ENCODE assay signal across 8 mouse cellular contexts in the genomic region with DNA sequence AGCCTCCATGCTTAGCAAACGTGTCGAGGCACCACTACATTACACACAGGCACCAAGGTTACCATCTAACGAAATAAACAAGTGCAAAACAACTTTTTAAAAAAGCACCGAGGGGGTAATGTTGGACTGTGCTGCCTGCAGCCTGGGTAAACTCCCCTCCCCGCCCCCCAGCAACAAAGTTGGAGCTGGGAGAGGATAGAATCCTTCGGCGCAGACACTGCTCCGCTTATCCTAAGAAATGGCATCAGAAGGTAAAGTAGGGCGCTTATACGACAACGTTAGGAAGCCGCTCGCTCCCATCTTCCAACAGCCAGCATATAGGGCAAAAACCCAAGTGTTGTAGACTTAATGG. TPM values are rescaled to one million over a fixed set of nuclear protein-coding genes. Genes with fewer than 3 reads are reported as not detected.
DNase-seq lines count a peak whose midpoint lies in the region; ATAC-seq lines count a peak whose summit lies in the region.

No protein-coding gene starts in this region.

- DNase-seq in heart, embryonic 10.5 days (ENCODE audit: low spot score): no peak
- no peak for DNase-seq in heart, adult 11 months
- peak; percentile 58 for DNase-seq in CD4-positive helper T cell, adult 2 months (ENCODE audit: low read depth, low spot score)
- no peak for DNase-seq in embryonic facial prominence, embryonic 11.5 days (ENCODE audit: low spot score)
- DNase-seq in midbrain, embryonic 10.5 days (ENCODE audit: low spot score): no peak
- no peak for DNase-seq in MN1 (ENCODE audit: low spot score)
- DNase-seq in left cerebral cortex, adult 8-10 months (ENCODE audit: low spot score in 2 of 2): no peak

- H3K27ac ChIP-seq in heart, embryonic 10.5 days: peak overlapping the region; percentile 99
- no peak overlapping the region for H3K27ac ChIP-seq in embryonic facial prominence, embryonic 11.5 days (replicated peaks; ENCODE audit: low read depth, low read length)
- H3K27ac ChIP-seq in hindbrain, embryonic 16.5 days (ENCODE audit: low read depth, low read length): peak overlapping the region; percentile 94
- H3K27ac ChIP-seq in midbrain, embryonic 10.5 days (replicated peaks): peak overlapping the region; percentile 97

- no peaks in the 10 kb centered on the region for H3K9me3 ChIP-seq in heart, embryonic 10.5 days
- H3K9me3 ChIP-seq in embryonic facial prominence, embryonic 11.5 days (replicated peaks; ENCODE audit: control insufficient read depth, low read length): no peaks in the 10 kb centered on the region
- no peaks in the 10 kb centered on the region for H3K9me3 ChIP-seq in hindbrain, embryonic 16.5 days (ENCODE audit: control insufficient read depth, low read length)
- H3K9me3 ChIP-seq in midbrain, embryonic 10.5 days (replicated peaks): no peaks in the 10 kb centered on the region

- peaks cover 23% of the 10 kb centered on the region; the same call in 1 of the 2 replicates for H3K4me1 ChIP-seq in heart, embryonic 10.5 days
- no peaks in the 10 kb centered on the region for H3K4me1 ChIP-seq in embryonic facial prominence, embryonic 11.5 days (ENCODE audit: control insufficient read depth, insufficient read depth, low read length)
- peaks cover 28% of the 10 kb centered on the region for H3K4me1 ChIP-seq in hindbrain, embryonic 16.5 days (ENCODE audit: control insufficient read depth, insufficient read depth, low read depth, low read length)
- H3K4me1 ChIP-seq in midbrain, embryonic 10.5 days: peaks cover 22% of the 10 kb centered on the region

- peak overlapping the region; percentile 99 for H3K4me3 ChIP-seq in heart, embryonic 10.5 days
- H3K4me3 ChIP-seq in embryonic facial prominence, embryonic 11.5 days (ENCODE audit: low read depth, low read length): peak overlapping the region; percentile 64
- H3K4me3 ChIP-seq in hindbrain, embryonic 16.5 days (ENCODE audit: low read length): peak overlapping the region; percentile 96
- H3K4me3 ChIP-seq in midbrain, embryonic 10.5 days: peak overlapping the region; percentile 96

- no peak for ATAC-seq in embryonic facial prominence, embryonic 11.5 days (replicated peaks; ENCODE audit: insufficient number of reproducible peaks, low FRiP score, low TSS enrichment, low read depth)
- no peak for ATAC-seq in hindbrain, embryonic 16.5 days

- H3K27me3 ChIP-seq in heart, embryonic 10.5 days (ENCODE audit: insufficient read depth, poor library complexity, severe bottlenecking): 0 out of 2 replicates have a peak, but pooled peaks cover 6% of the 10 kb centered on the region
- no peaks in the 10 kb centered on the region for H3K27me3 ChIP-seq in embryonic facial prominence, embryonic 11.5 days (ENCODE audit: control insufficient read depth, insufficient read depth, low read length)
- no peaks in the 10 kb centered on the region for H3K27me3 ChIP-seq in hindbrain, embryonic 16.5 days (replicated peaks; ENCODE audit: control insufficient read depth, insufficient read depth, low read length)
- H3K27me3 ChIP-seq in midbrain, embryonic 10.5 days (ENCODE audit: low read depth, poor library complexity, severe bottlenecking): no peaks in the 10 kb centered on the region; the same call in 1 of the 2 replicates

- H3K36me3 ChIP-seq in heart, embryonic 10.5 days: peaks cover 13% of the 10 kb centered on the region
- H3K36me3 ChIP-seq in embryonic facial prominence, embryonic 11.5 days (replicated peaks; ENCODE audit: control insufficient read depth, insufficient read depth, low read depth, low read length): no peaks in the 10 kb centered on the region
- H3K36me3 ChIP-seq in hindbrain, embryonic 16.5 days (ENCODE audit: control insufficient read depth, insufficient read depth, low read length): no peaks in the 10 kb centered on the region; the same call in none of the 2 replicates
- H3K36me3 ChIP-seq in midbrain, embryonic 10.5 days: peaks cover 13% of the 10 kb centered on the region

- peak overlapping the region; percentile 64 for H3K4me2 ChIP-seq in embryonic facial prominence, embryonic 11.5 days (ENCODE audit: low read depth, low read length)
- H3K4me2 ChIP-seq in hindbrain, embryonic 16.5 days (ENCODE audit: low read length): peak overlapping the region; percentile 95

- WGBS in heart, embryonic 10.5 days: 3% methylated on average over 13 of the region's 13 CpGs
- WGBS in embryonic facial prominence, embryonic 11.5 days: 2% methylated on average over 13 of the region's 13 CpGs
- WGBS in hindbrain, embryonic 16.5 days: 2% methylated on average over 13 of the region's 13 CpGs
- WGBS in midbrain, embryonic 10.5 days: 3% methylated on average over 13 of the region's 13 CpGs

- peak overlapping the region; percentile 69 for H3K9ac ChIP-seq in embryonic facial prominence, embryonic 11.5 days (replicated peaks; ENCODE audit: low read length)
- H3K9ac ChIP-seq in hindbrain, embryonic 16.5 days (ENCODE audit: low read depth, low read length): peak overlapping the region; percentile 97

RNA-seq across cellular contexts. Expression of gene Ubr2, which starts 0.8 kb away (rescaled TPM):
- 17.2 and 17.7 TPM in 2 replicates for polyA plus RNA-seq in heart, embryonic 10.5 days (2016; fragmentation: Nextera tagmentation; extraction: Ambion mirVana)
- 15.0 and 16.1 TPM in 2 replicates for polyA plus RNA-seq in embryonic facial prominence, embryonic 11.5 days (2014; fragmentation: Nextera tagmentation; extraction: Ambion mirVana)
- polyA plus RNA-seq in hindbrain, embryonic 16.5 days (2015; fragmentation: Nextera tagmentation; extraction: Ambion mirVana): 12.6 and 13.6 TPM in 2 replicates
- 15.5 and 16.5 TPM in 2 replicates for polyA plus RNA-seq in midbrain, embryonic 10.5 days (2016; fragmentation: Nextera tagmentation; extraction: Ambion mirVana)
- 10 to 100 TPM; 52.1 to 58.3 (median 57.0) TPM for total RNA-seq in left cerebral cortex, adult 8-10 months (2022)
